Mouse (Mus musculus) embryonic stem cell, embryonic (primary cell): ENCODE results near the gene Rnf2.

Experiments used
- CTCF ChIA-PET, 4 experiments: fragments of 300-600 bp in 2 of 4; fragments of 350-600 bp in 2 of 4; sonication (Branson Sonifier 250); formaldehyde crosslinking; loops; one replicate each; lab custom pipeline; 2022; ENCODE audit warnings: inconsistent platforms in 2 of 4; lab: Charles Lee
- POLR2A ChIA-PET, 4 experiments: fragments of 300-600 bp in 2 of 4; fragments of 350-600 bp in 2 of 4; sonication (Branson Sonifier 250); formaldehyde crosslinking; loops; one replicate each; lab custom pipeline; 2022; ENCODE audit warnings: antibody characterized with exemption in 4 of 4, inconsistent platforms in 1 of 4; lab: Charles Lee

Rnf2 gene

DNA sequence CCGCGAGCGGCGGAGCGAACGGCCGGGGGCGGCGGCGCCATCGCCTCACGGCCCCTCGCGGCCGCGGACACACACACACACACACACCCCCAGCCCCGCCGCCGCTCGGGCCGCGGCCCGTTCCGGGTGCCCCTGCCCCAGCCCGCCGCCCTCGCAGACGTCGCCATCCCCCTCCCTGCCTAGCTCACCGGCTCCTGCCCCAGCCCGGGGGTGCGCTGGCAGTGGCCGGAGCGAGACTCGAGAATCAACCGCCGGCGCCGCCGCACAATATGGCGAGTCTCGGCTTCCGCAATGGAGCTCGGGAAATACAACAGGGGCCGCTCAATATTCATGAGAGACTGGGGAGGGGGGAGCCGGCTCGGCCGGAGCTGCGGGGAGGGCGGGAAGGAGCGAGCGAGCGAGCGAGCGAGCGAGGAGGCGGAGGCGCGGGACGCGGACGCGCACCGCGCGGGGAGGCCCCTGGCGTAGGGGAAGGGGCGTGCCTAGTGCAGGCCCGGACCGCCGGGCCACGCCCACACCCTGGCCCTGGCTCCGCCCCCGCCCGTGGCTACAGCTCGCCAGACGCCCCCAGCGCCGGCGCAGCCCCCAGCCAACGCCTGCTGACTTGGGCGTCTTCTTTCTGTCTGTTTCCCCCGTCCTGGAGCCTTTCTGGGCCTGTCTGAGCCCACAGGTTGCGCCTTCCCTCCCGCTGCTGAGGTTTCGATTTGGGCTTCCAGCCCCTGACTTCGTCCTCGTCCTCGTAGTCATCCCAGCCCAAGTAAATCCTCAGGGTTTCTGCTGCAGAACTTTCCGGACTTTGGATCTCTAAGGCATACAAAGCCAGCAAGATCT lies at the start of gene Rnf2:
TSS of gene Rnf2 (minus strand) at position 425 of the 831 bp plus-strand sequence.
- POLR2A ChIA-PET: interaction anchor here (0.6 to 5.8 kb wide), 78 partner anchors 8 to 1698 kb away, joined by 3 to 55 read pairs (median 4); partner anchors contain the start of genes Edem3 (in 2 of the 4), Fam129a (in 2 of the 4), Ivns1abp (in 1 of the 4) and Swt1 (in 1 of the 4)

GRCm38 (mm10) chr1:151549794-151550193 lies 49.0 kb upstream of the Rnf2 start:
- ChIA-PET POLR2A (interaction anchor here in 1 of 4 experiments (1.0 to 2.0 kb wide), 4 partner anchors 20 to 163 kb away, joined by 3 to 5 read pairs (median 4); no protein-coding TSS in a partner anchor), CTCF (interaction anchor here in 1 of 4 experiments (1.5 to 3.2 kb wide), 2 partner anchors 14 to 53 kb away, joined by 4 to 11 read pairs; no protein-coding TSS in a partner anchor)

More for the DNA sequence above, at the start of gene Rnf2:
- CTCF ChIA-PET: interaction anchor here (0.5 to 1.7 kb wide), 11 partner anchors 13 to 1225 kb away, joined by 3 to 9 read pairs (median 4); no protein-coding TSS in a partner anchor

- ChIA-PET CTCF (interaction anchor here in 1 of 4 experiments (1.5 to 3.2 kb wide), 2 partner anchors 15 to 52 kb away, joined by 4 to 11 read pairs; no protein-coding TSS in a partner anchor), POLR2A (interaction anchor here in 1 of 4 experiments (1.0 to 1.7 kb wide), 3 partner anchors 20 to 163 kb away, joined by 3 to 4 read pairs (median 3); no protein-coding TSS in a partner anchor)
Measured at GRCm38 (mm10) chr1:151548896-151549610, 48.3 kb upstream of the Rnf2 start.

GRCm38 (mm10) chr1:151545571-151545970 lies 44.8 kb upstream of the Rnf2 start:
- POLR2A ChIA-PET: interaction anchor here (0.7 to 5.2 kb wide), 20 partner anchors 10 to 209 kb away, joined by 3 to 46 read pairs (median 6); partner anchors contain the start of genes Rnf2 (in 2 of the 4) and Edem3 (in 1 of the 4)

DNA sequence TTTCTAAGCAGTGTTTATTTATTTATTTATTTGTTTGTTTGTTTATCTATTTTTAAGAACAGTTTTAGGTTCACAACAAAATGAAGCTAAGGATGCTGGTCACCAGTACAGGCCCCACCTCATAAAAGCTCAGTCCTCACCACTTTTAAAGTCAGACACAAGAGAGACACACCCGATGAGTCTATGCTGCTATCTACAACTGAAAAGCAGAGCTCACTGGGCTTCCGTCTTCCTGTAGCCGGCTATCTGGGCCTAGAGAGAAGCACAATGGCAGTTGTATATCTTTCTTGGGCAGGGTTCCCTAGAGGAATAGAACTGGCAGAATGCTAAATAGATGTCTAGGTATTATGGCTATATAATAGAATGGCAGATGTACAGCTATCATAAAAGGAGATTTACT lies 43.8 kb upstream of the Rnf2 start:
- ChIA-PET POLR2A (interaction anchor here (0.6 to 5.2 kb wide), 35 partner anchors 10 to 1411 kb away, joined by 3 to 46 read pairs (median 4); partner anchors contain the start of genes Rnf2 (in 3 of the 4), Fam129a (in 2 of the 4), Edem3 (in 1 of the 4) and Ivns1abp (in 1 of the 4)), CTCF (interaction anchor here (0.6 to 2.8 kb wide), 15 partner anchors 11 to 196 kb away, joined by 3 to 9 read pairs (median 3); partner anchors contain the start of gene Rnf2 (in 1 of the 4))

More at GRCm38 (mm10) chr1:151545571-151545970, 44.8 kb upstream of the Rnf2 start:
- CTCF ChIA-PET: interaction anchor here (0.6 to 2.8 kb wide), 8 partner anchors 10 to 197 kb away, joined by 3 to 9 read pairs (median 4); partner anchors contain the start of gene Rnf2 (in 1 of the 4)

DNA sequence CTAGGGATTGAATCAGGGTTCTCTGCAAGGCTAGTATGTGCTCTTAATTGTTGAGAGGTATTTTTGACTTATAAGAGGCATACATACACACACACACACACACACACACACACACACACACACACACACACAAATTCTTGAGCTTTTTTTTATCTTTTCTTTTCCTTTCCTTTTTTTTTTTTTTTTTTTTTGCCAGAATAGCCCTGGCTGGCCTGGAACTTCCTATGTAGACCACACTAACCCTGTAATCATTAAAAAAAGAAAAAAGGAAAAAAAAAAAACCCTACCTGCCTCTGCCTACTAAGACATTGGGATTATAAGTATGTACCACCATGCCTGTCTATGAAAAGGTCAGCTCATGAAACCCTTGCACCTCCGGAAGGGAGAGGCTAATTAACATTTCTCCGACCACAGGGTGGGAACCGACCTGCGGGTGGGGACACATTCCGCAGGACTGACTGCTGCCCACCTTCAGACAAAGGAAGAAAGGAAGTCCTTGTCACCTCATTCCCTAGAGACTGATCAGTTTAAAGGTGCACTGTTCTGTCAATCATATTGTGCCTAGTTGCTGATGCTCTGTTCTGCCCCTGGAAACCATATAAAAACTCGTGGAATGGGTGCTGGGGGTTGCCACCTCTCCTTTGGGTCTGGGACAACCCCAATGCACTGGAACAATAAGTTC lies 43.2 kb upstream of the Rnf2 start:
- ChIA-PET POLR2A (interaction anchor here (0.6 to 5.2 kb wide), 32 partner anchors 9 to 1411 kb away, joined by 3 to 46 read pairs (median 4); partner anchors contain the start of genes Rnf2 (in 3 of the 4), Fam129a (in 2 of the 4) and Edem3 (in 1 of the 4)), CTCF (interaction anchor here (0.6 to 2.8 kb wide), 7 partner anchors 11 to 44 kb away, joined by 3 to 9 read pairs (median 5); no protein-coding TSS in a partner anchor)

DNA sequence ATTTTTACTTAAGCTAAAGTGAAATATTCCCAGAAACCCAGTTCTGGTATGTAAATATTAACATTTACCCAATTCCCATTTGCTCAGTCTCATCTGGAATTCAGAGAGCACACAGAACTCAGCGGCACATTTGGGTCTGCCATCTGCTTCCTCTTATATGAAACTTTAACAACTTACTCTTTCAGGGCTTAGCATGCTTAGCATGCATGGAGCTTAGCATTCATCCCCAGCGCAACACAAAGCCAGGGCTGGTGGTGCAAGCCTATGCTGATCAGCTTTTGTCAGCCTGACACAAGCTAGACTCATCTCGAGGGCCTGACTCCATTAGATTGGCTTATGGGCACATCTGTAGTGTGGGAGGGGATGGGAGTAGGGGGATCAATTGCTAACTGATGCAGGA lies 25.9 kb upstream of the Rnf2 start:
- ChIA-PET POLR2A (interaction anchor here in 2 of 4 experiments (0.5 to 1.2 kb wide), 2 partner anchors 27 to 55 kb away, joined by 4 to 6 read pairs; partner anchors contain the start of gene Rnf2 (in 1 of the 2)), CTCF (interaction anchor here in 1 of 4 experiments (0.5 kb wide), 1 partner anchor 65 kb away, joined by 3 read pairs; no protein-coding TSS in a partner anchor)

GRCm38 (mm10) chr1:151517571-151518250 lies 17.0 kb upstream of the Rnf2 start:
- ChIA-PET POLR2A (interaction anchor here in 3 of 4 experiments (0.6 to 5.6 kb wide), 7 partner anchors 17 to 626 kb away, joined by 3 to 55 read pairs (median 5); partner anchors contain the start of gene Rnf2 (in 3 of the 3)), CTCF (no interaction called here)

- ChIA-PET POLR2A (interaction anchor here (0.6 to 5.6 kb wide), 8 partner anchors 16 to 627 kb away, joined by 3 to 55 read pairs (median 6); partner anchors contain the start of gene Rnf2 (in 4 of the 4)), CTCF (interaction anchor here in 2 of 4 experiments (0.6 to 1.1 kb wide), 2 partner anchors 9 to 20 kb away, joined by 3 read pairs; no protein-coding TSS in a partner anchor)
Measured at GRCm38 (mm10) chr1:151516871-151517270, 16.1 kb upstream of the Rnf2 start.

DNA sequence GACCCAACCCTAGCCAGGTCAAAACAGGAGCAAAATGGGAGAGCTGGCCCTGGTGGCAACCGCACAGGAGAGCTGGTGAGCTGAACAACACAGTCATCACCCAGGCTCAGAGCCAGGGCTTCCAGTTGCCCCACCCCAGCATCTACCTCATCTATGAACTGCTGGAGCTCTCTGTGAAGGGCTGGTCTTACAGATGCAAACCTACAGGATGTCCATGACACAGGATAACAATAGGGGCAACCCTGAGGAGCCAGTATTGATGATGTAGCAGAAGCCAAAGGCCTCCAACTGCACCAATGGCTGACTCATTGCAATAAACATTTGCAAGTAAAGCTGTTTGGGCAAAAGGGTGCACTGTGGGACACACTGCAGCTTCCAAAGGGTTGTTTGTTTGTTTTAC lies 15.0 kb upstream of the Rnf2 start:
- POLR2A ChIA-PET: interaction anchor here (1.2 to 5.6 kb wide), 8 partner anchors 12 to 30 kb away, joined by 3 to 55 read pairs (median 4); partner anchors contain the start of gene Rnf2 (in 3 of the 4)
- CTCF ChIA-PET: interaction anchor here (0.5 to 1.5 kb wide), 6 partner anchors 10 to 45 kb away, joined by 3 to 8 read pairs (median 4); partner anchors contain the start of gene Rnf2 (in 2 of the 4)

GRCm38 (mm10) chr1:151514119-151514518 lies 13.4 kb upstream of the Rnf2 start:
- CTCF ChIA-PET: no interaction called here
- POLR2A ChIA-PET: interaction anchor here in 2 of 4 experiments (0.6 to 5.6 kb wide), 5 partner anchors 10 to 249 kb away, joined by 3 to 55 read pairs (median 5); partner anchors contain the start of gene Rnf2 (in 2 of the 2)

DNA sequence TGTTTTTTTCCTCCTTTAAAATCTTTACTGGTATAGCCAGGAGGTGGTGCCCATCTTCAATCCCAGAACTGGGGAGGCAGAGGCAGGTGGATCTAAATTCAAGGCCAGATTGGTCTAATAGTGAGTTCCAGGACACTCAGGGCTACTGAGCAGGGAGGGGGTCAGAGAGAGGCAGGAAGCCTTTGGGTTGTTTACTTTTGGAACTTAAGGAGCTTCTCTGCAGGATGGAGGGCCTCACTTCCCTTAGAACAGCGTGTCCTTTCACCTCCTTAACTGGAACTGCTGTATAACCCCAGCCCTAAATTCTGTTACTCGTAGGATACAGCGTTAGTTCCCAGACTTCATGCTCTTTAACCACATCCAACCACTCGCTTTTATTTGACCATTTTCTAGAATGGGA lies 10.1 kb upstream of the Rnf2 start:
- ChIA-PET CTCF (no interaction called here), POLR2A (interaction anchor here in 1 of 4 experiments (1.0 to 1.7 kb wide), 2 partner anchors 10 to 44 kb away, joined by 5 read pairs; partner anchors contain the start of gene Rnf2)

DNA sequence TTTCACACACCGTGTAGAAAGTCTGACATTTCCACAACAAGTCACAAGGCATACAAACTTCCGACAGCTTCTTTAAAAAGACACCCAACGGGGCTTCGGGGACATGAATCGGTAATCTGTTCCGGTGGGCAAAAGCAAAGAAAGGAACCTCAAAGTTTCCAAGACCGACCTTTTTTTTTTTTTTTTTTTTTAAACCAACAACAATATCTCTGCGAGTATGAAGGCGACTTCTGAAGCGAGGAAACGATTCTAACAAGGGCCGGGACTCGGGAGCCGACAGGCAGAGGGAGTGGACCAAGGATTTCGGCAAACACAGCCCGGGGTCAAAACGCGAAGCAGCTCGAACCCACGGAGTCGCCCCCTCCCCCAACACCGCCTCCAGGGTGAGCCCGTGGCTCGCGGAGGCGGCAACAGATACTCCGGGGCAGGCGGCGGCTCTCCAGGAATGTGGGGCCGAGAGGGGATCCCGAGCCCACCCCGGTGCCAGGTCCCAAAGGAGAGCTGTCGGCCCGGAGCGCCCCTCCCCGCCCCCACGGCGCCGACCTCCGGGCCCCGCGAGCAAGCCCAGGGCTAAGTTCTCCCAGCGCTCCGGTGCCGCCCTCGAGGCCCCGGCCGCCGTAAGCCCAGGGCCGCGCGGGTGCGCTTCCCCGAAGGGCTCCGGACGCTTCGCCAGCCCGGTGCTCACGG lies 797 bp downstream of the Rnf2 start:
- CTCF ChIA-PET: interaction anchor here in 3 of 4 experiments (0.6 to 1.7 kb wide), 8 partner anchors 16 to 1225 kb away, joined by 3 to 9 read pairs (median 4); no protein-coding TSS in a partner anchor
- POLR2A ChIA-PET: interaction anchor here (0.6 to 5.8 kb wide), 58 partner anchors 9 to 1699 kb away, joined by 3 to 55 read pairs (median 4); partner anchors contain the start of genes Edem3 (in 2 of the 4), Fam129a (in 2 of the 4) and Ivns1abp (in 1 of the 4)

GRCm38 (mm10) chr1:151498381-151498780 lies 2.4 kb downstream of the Rnf2 start:
- ChIA-PET CTCF (interaction anchor here in 3 of 4 experiments (1.0 to 2.8 kb wide), 4 partner anchors 17 to 208 kb away, joined by 3 to 15 read pairs (median 5); no protein-coding TSS in a partner anchor), POLR2A (interaction anchor here in 3 of 4 experiments (0.5 to 5.8 kb wide), 19 partner anchors 8 to 257 kb away, joined by 3 to 55 read pairs (median 4); partner anchors contain the start of genes Fam129a (in 2 of the 3) and Edem3 (in 1 of the 3))

DNA sequence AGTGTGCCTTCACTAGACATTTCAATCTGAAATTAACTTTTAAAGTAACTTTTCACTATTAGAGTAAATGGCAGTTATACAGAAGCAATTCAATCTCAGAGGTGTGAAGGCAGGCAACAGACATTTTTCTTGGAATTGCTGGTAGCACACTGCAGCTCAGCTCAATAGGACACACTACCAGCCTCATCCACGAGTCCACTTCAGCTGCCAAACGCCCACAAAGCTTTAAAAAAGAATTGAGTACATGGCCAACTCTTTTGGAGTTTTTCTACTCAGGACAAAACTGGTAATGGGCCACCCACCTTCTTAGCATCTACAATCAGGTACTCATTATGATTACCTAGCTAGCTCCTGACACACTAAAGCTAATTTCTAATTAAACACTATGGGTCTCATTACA lies 2.8 kb downstream of the Rnf2 start:
- ChIA-PET POLR2A (interaction anchor here (0.5 to 5.8 kb wide), 26 partner anchors 9 to 1399 kb away, joined by 3 to 55 read pairs (median 4); partner anchors contain the start of genes Fam129a (in 2 of the 4) and Edem3 (in 1 of the 4)), CTCF (interaction anchor here (0.6 to 2.8 kb wide), 14 partner anchors 15 to 271 kb away, joined by 3 to 15 read pairs (median 6); partner anchors contain the start of gene Edem3 (in 1 of the 4))
